Mouse (Mus musculus) urinary bladder, adult 18-20 months (tissue): ENCODE measurements around the gene Cop1.

ENCODE experiments used
- DNase-seq, 2 experiments: peaks; one replicate each; pipeline ENCODE4 v3.0.0; 2022; ENCODE audit warnings: low spot score in 2 of 2, mixed read lengths in 2 of 2

Cop1 gene

DNA sequence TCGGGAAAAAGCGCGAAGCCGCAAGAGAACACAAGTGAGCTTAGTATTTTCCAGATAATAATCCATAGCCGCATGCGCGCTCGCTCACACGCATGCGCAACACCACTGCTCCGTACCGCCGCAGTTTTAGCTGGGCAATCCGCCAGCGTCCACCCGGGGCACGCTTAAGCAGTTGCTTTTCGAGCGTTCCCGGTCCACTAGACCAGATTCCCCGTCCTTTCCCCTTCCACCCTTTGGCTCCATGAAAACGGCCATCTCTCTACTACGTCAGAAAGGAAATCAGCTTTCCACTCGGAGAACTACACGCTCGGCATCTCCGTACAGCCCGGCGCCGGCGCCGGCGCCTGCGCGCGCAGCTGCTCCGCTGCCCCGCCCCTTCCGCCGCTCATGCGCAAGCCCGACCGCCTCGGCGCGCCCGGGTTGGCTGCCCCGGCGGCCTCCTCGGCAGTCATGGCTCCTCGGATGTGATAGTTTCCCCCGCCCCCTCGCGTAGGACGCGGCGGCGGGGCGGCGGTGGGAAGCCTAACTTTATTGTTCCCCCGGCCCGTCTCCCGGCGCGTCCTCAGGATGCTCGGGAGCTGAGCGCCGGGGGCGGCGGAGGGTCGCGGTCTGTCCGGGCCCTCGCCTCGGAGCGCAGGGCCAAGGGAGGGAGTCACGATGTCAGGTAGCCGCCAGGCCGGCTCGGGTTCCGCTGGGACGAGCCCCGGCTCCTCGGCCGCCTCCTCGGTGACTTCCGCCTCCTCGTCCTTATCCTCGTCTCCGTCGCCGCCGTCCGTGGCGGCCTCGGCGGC lies at the start of gene Cop1:
Gene Cop1, plus strand, starts transcription at position 540 of the 791 bp plus-strand sequence.
- DNase-seq: peak; percentile 87 to 89

DNA sequence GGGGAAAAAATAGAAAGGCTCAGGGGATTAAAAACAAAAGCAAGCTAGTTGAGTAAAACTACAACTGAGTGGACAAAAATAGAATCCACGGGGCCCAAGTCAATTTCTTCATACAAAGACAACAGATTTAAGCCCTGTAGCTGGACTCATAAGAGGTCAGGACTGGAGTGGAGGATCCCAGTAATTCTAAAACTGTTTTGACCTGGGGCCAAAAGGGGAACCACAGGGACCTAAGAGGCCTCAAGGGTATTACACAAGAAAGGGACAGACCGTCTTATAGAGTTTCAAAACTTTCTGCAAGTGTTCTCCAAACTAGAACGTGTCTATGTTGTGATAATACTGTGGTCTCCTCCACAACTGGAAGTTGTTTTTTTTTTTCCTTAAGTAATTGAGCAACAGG lies 45.4 kb upstream of the Cop1 start:
- DNase-seq: no peak

DNA sequence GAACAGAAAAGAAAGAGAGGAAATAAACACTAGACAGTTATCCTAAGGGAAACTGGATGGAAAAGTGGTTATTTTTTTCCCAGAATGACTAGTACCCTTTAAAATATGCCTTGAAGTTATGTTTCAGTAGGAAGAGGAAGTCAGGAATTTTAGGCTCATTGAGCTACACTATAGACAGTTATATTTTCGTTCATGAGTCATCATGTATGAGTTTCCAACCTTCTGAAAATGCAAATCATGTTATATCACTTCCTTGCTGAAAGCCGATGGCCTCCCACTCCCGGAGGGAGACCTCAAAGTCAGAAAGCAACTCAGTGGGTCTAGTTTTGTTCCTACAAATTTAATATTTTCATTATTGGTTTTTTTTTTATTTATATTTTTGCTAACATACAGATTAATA lies 33.5 kb upstream of the Cop1 start:
- DNase-seq: no peak

DNA sequence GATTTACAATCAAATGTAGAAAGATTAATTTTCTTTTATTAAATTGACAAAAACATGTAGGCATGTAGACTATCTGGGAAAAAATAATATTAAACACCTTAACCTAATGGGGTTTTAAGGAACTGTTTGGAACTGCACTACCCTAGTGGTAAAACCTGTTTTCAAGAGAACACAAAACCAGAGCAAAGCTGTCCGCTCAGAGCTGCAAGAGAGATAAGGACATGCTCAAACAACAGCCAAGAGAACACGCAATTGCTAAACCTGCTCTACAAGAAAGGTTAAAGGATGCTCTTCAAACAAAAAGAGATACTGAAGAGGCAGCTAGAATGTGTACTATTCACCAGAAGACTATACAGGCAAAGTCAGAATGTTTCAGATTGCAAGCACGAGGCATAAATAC lies 32.5 kb upstream of the Cop1 start:
- peak in 1 of 2 experiments; percentile 1 for DNase-seq

DNA sequence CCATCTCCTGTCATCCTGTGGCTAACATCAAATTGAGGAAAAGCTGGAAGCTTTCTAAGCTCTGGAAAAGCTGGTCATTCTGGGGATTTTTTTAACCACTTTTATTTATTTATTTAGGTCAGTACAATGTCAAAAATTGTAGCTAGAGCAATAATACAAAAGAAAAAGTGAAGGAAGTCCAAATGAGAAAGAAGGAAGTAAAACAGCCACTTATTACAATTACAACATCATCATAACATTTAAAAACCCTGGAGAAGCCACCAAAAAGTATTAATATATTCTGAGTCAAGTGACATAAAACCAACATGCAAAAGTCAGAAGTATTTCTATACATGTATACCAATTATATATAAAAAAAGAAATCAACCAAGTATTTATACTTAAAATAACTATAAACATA lies 30.9 kb upstream of the Cop1 start:
- DNase-seq: no peak

DNA sequence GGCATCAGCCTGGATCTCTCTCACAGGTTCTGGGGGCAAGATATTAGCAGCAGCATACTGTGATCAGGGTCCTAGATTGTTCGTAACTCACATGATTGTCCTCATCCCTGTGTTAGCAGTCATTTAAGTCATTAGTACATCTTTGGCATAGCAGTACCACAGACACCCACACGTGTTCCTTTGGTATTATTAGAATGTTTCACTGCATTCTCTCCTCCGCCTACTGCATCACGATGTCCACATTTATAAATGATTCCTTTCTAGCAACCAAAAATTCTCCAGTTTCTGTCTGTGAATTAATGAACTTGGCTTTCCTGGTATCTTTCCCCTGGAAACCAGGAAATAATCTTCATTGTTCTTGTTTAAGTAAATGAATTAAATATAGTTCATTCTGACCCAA lies 20.4 kb upstream of the Cop1 start:
- no peak for DNase-seq

DNA sequence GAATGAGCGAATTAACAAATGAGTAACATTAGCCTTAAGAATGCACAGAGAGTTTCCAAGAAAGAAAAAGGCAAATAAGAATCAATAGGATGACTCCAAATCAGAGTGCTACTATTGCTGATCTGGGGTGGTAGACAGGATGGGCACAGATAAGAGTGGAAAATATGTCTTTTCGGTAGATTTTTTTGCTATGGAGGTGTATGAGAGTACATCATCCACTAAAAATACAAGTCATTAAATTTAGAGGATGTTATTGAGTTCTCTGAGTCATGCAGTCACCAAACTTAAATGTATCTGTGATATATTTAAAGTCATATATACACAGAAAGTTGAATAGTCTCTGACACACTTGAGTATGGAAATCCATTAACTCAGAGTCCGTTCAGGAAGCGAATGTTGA lies 14.7 kb upstream of the Cop1 start:
- no peak for DNase-seq

DNA sequence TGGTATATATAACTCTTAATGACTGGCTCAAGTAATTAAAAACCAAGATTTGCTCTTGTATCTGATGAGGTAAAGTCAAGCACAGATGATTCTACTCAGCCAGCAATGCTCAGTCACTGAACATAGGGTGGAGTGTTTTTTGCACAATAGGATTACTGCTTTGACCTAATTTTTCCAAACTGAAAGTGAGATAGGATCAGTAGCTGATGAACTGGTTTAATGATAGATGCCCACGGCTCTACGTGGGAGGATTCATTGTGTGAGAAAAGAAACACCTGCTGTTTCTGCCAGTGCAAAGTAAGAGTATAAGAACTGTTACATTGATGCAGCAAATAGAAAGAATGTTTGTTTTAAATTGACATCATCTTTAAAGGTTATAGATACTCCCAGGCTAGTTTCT lies 10.1 kb upstream of the Cop1 start:
- no peak for DNase-seq

DNA sequence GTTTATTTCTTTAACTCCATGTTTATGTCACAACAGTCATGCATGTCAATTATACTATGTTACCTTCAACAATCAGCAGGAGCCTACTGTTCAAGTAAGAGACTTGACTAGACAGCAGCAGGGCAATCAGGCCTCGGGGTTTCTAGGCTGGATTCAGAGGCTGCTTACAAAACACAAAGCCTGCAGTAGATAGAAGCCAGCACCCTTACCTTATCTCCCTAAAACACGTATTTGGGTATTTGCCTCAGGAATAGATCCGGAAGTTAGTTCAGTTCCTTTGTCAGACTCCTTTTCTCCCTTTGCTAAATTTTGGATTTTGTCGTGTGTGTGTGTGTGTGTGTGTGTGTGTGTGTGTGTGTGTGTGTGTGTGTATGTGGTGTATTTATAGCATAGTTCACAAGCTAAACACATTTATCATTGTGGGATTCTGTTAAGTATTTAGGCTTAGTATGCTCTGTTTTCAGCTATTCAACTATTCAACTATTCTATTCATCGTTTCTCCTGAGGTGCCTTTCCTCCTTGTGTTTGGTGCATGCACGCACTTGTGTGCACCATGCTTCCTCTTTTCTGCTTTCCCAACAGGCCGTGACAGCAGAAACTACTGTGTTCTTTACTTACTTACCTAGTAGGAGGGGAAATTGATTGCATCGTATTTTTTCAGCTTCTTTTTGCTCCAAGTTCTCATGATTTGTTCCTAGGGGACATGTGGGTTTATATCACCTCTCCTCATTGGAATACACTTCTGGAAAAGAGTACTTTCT lies 6.9 kb upstream of the Cop1 start:
- no peak for DNase-seq

DNA sequence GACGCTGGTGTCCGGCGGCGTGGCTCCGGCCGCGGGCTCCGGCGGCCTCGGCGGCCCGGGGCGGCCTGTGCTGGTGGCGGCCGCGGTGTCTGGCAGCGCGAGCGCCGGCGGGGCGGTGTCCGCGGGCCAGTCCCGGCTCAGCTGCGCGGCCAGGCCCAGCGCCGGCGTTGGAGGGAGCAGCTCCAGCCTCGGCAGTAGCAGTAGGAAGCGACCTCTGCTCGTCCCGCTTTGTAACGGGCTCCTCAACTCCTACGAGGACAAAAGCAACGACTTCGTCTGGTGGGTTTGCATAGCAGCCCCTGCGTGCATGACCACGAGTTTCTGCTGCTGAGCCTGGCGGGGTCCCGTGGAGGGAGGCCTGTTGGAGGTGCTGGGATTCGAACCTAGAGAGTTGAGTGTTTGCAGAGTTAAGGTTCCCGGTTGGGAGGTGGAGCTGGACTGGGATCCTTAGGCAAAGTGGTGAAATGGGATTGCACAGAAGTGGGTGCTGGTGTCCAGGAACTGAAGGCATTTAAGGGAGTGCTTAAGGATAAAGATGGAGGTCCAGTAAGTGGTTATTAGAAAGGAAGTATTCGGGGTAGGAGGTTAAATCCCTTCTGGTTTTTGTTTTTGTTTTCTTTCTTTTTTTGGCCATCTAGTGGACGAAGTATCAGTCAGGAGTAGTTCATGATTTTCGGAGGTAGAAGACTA lies 597 bp downstream of the Cop1 start:
- DNase-seq: peak in 1 of 2 experiments; percentile 35

DNA sequence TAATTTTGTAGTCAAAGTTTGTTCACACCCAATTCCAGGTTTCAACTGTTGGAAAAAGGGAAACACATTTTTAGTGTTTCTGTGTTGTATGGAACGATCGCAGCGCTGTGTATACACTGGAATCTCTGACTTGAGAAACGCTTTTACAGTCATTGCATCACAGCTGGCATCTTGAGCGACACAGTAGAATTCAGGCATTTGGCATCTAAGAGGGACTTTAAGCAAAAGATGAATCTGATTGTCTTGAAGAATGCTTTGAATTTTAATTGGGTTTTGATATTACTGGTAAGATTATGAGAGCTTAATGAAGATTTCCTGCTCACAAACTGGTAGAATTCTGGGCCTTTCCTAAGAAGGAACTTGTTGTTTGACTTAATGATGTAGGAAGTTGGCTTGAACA lies 1.3 kb downstream of the Cop1 start:
- no peak for DNase-seq

DNA sequence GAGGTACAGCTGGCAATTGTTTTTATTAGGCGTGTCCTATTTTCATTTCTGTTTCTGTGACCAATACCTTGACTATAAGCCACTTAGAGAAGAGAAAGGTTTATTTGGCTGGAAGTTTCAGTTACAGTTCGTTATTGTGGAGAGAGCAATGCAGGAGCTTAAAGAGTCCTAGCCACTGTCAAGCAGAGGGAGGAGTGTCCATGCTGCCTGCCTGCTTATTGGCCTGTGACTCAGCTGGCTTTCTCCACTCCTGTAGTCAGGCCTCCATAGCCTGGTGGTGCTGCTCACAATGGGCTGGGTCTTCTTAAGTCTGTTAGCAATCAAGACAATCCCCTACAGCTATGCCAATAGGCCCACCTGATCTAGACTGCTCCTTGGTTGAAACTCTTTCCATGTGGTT lies 2.4 kb downstream of the Cop1 start:
- DNase-seq: no peak

DNA sequence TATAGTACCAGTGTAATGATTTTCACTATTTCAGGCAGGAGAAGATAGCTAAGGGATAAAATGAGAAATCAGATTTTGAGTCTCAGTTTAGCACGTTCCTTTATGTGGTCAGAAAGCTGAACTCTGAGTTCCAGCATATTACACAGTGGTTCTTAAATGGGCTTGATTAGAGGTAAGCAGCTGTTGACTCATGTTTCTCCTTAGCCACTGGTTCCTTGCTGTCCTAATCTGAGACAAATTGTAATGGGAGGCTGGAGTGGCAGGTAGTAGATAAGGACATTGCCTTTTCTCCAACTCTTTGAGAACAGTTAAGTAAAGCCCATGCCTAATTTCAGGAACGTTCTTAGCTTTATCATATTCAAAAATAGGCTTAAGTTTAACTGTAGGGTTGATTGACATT lies 3.6 kb downstream of the Cop1 start:
- DNase-seq: no peak

DNA sequence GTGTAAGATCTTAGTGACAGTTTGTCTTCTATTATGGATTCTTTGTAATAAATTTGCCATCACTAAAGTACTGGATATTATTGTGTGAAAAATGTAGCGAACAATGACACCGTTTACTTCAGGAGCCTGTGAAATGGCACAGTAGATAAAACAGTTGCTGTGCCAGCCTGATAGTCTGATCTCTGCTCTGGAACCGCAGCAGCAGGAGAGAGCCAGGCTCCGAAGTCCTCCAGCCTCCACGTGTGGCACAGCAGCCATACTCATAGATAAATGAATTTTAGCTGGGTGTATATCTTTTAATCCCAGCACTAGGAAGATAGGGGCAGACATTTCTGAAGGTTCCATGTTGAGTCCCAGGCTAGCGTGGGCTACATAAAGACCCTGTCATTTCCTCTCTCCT lies 6.0 kb downstream of the Cop1 start:
- DNase-seq: no peak

DNA sequence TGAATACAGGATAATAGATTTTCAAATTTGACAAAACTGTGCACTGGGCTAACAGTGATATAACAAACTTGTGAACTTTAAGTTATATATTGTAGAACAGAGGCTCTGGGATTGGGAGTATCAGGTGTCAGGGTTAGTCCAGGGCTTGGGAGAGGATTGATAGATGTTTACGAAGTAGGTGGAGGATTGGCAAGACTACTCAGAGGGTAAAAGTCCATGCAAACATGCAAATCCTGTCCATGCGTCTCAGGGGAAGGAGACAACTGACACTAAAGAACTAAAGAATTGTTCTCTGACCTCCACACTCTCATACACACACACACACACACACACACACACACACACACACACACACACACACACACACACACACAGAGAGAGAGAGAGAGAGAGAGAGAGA lies 18.2 kb downstream of the Cop1 start:
- no peak for DNase-seq

DNA sequence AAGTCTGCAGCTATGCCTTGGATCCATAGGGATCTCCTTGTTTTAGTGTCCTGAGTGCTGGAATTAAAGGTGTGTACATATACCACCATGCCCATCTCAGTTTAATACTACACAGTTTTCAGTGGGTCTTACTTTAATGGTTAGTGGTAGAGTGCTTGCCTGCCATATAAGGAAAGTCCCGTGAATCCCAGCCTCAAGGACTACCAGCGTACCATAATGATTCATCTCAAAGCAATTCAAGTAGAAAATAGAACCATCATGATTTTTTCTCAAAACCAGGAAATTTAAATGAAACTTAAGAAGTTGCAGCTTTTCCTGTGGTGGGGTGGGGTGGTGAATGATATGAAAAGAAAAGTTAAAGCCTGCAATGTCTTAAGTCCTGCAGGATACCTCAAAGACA lies 21.0 kb downstream of the Cop1 start:
- DNase-seq: no peak

DNA sequence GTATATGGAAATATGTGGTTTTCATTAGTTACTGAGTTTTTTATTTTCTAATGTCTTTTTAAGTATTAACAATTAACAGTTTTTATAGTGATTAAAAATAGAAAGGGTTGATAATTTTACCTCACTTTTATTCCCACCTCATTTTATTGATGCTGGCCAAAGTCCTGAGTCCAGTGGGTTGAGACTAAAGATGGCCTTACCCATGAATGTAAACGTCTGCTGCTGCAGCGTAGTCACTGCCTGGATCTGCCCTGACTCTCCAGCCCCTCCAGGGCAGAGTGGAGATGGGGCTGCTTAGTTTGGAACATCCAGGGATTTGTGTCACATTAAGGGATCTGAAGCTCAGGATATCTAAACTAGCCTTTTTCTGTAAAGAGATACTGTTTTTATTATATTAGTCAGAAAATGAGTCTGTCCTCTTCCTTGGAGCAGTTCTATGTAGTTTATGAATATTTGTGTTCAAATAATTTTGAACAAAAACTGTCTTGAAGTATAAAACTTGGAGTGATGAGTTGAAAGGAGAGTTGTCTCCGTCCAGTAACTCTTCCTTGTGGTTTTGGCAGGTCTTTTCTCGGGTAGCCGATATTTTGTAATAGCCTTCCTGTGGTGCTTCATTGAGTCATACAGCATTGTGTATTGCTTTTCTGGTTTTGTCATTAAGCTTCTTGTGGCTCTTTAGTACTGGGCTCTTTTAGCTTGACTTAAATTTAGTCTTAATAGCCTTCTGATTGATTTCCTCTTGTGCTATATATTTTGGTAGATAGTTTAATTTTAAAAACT lies 23.0 kb downstream of the Cop1 start:
- DNase-seq: no peak

DNA sequence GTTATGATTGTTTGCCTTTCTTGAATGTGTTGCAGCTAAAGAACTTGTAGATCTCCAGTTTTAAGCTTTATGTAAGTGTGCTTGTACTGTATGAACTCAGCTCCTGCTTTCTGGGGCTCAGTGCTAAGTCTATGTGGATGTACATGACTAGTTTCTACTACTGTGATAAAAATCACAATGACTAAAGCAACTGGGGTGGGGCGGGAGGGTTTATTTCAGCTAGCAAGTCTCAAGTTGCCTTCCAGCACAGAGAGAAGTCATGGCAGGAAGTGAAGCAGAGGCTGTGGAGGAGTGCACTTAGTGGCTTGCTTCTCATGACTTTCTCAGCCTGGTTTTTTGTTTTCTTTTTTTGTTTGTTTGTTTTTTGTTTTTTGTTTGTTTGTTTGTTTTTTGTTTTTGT lies 24.4 kb downstream of the Cop1 start:
- DNase-seq: no peak

DNA sequence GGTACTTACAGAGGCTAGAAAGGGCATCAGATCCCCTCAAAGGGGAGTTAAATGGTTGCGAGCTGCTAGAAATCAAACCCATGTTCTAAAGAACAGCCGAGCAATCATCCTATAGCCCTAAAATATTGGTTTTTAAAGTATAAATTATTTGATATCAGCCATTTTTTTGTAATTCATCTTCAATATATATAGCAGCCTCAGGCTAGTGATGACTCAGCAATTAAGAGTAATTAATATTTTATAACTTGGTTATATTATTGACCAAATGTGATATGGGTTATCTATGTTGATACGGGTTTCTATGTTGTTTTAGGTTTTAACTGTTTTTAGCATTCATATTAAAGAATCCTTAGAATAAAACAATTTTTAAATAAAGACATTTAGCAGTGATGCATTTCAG lies 31.7 kb downstream of the Cop1 start:
- no peak for DNase-seq

DNA sequence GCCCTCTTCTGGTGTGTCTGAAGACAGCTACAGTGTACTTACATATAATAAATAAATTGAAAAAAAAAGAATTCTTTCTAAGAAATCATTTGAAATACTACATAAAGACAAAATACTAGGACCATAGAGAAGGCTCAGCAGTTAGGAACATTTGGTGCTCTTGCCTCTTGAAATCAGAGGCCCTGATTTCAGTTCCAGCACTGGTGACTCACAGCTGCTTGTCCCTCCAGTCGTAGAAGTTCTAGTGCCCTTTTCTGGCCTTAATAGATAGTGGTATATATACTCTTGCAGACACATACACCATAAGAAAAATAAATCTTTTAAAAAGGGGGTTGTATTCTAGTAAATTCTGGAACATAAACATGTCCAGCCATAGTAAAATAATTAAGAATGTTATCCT lies 48.0 kb downstream of the Cop1 start:
- DNase-seq: no peak

DNA sequence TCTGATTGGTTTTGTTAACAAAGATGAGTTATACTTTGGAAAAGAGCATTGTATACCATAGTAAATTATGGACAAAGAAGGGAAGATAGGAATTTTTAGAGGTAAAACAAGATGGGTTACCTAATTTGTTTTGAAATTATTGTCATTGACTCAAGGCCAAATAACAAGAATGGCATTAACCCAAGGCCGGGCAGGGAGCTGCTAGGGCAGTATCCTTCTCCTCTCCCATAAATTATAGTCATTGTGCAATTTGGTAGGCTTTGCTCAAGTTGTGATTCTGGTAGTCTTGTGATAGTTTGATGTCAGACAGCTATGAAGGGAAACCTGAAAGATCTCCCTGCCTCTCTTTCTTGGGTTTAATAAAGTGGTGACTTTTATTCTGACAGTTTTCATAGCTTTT lies 49.7 kb downstream of the Cop1 start:
- DNase-seq: no peak

DNA sequence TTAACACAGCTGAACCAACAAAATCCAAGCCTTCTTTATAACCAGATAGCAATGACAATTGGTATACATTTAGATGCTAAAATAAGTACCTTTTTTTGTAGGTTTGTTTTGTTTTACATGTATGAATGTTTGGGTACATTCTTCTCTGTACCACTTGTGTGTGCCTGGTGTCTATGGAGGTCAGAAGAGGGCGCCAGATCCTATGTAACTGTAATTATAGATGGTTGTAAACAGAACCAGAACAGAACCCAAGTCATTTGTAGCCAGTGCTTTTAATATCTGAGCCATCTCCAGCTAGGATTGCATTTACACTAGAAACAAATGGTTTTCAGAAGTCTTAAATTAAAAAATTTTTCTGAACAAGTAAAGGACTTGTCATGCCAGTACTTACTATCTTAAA lies 54.7 kb downstream of the Cop1 start:
- no peak for DNase-seq
